Mouse (Mus musculus): Measurements from ENCODE around the gene Iqgap2.

DNA sequence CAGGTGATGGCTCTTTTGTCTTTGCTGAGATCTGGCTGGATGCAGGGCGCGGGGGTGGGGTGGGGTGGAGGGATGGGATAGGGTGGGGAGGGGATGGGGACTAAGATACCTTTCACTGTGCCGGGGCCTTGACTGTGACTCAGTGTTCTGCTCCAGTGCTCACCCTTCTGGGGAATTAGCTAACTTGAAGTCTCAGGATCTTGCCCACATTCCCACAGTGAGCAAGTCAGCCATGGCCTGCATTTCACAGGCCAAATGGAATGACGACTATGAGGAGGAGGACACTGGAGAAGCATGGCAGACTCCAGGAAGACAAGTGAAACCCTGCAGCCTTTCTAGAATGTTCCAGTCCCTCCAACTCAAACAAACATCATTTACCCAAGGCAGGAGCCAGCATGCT is 280.0 kb downstream of the Iqgap2 start:
- TF ChIP-seq CTCF (IDR thresholded peaks at IDR 0.05; ENCODE audit: insufficient read depth, low read length) (no peak), POLR2A (IDR thresholded peaks at IDR 0.05; ENCODE audit: borderline replicate concordance, extremely low read depth, low read depth, low read length) (no peak)
